Mouse (Mus musculus) erythroid progenitor cell, adult 5-6 weeks (primary cell): Measurements from ENCODE around the gene Fam149b. TPM values are rescaled to one million over a fixed set of nuclear protein-coding genes. Genes with fewer than 3 reads are reported as not detected.

Experiments used
- ATAC-seq: replicated peaks from 2 replicates; pipeline ENCODE4 v1.8.0; 2016; ENCODE audit warnings: moderate number of reproducible peaks, mild to moderate bottlenecking, moderate TSS enrichment, inconsistent platforms; ENCODE audit not compliant: poor library complexity, low FRiP score, severe bottlenecking
- total RNA-seq, 2 experiments: library from RNA; stranded (forward) in 1 of 2; stranded (reverse) in 1 of 2; fragments of 150-400 nt in 1 of 2; fragments of 186-747, 209-891 nt in 1 of 2; gene quantifications; 2 replicates each; pipeline versions ENCODE4 v1.2.3 to v1.2.4; 2015 to 2017; ENCODE audit warnings: low replicate concordance in 2 of 2

Gene Fam149b
- total RNA-seq, 2 experiments from 2014 or later = 13.4 to 17.8 TPM

DNA sequence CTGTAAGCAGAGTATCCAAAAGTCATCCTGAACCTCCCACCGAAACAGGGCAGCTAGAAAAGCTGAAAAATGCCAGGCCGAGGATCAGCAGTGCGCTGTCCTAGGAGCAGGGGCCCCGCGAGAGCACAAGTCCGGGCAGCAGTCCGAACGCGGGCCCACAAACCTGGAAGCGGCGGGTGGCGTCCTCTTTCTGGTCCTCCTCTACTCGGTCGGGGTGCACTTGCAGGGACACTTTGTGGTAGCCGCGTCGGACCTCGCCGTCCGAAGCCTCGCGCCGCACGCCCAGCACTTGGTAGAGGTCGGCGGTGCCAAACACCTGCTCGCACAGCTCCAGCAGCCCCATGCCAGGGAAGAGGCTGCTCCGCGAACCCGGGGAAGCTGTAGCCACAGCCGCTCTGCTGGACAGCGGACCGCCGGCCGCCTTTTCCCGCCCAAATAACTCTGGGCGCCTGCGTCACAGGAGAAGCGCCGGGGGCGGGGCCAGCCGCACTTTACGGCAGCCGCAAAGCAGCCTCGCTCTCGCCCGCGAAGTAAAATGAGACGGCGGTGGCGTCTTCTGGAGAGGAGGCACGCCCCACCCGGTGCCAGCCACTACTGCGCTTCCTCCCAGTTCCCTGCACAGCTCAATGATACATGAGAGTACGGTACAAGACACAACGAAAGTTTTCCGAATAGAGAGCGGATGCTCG, 40.6 kb downstream of the Fam149b start, which contains the start of gene Dnajc9:
TSS of gene Dnajc9 (minus strand) at position 470 of the 689 bp plus-strand sequence.
- ATAC-seq = peak; percentile 73

GRCm38 (mm10) chr14:20389446-20390079, 41.6 kb downstream of the Fam149b start:
- ATAC-seq = no peak

DNA sequence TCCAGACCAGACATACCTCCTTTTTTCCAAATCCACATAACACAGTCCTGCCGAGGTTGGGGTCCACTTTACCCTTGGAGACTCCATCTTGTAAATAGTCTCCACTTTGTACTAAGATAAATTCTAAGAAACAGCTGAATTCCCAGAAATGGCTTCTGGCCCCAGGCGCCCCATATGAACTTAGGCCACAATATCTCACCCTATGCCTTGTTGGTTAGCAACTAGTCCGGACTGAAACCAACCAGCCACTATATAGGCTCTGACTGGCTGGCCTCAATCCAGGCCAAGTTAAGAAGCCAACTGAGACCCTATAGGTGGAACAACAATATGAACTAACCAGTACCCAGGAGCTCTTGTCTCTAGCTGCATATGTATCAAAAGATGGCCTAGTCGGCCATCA, 44.4 kb downstream of the Fam149b start:
- ATAC-seq = no peak

DNA sequence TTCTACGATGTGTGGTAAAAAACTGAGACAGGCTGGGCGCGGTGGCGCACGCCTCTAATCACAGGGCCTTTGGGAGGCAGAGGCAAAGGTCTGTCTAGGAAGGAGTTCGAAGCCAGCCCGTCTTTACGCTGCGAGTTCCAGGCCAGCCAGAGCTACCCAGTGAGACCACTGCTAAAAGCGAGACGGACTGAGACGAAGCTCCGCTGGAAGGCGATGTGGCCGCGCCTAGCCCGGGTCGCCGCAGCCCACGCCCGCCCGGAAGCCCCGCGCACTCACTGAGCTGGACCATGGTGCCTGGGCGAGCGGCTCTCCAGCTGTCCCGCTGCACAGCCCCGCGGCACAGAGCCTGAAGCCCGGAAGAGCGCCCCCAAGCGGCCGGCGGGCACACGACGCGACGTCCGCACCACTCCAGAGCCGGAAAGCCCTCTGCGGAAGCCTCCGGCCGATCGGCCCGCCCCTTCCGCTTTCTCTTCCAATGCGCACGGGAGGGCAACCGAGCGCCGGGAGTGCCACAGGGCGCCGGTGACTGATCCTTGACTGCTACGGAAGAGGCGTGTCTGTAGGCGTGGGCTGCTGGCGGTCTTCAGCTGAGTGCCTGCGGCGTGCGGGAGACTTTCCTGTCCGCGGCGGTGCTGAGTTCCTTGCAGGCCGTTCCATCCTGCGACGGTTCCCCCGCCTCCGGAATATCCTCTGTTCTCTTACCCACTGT, 45.4 kb downstream of the Fam149b start, which contains the start of gene Mrps16:
TSS of gene Mrps16 (minus strand) at position 430 of the 709 bp plus-strand sequence.
- peak; percentile 94 for ATAC-seq

- no peak for ATAC-seq
These were observed 49.3 kb downstream of the Fam149b start for GRCm38 (mm10) chr14:20397220-20397619.

GRCm38 (mm10) chr14:20398864-20399263, 50.9 kb downstream of the Fam149b start:
- ATAC-seq = no peak

DNA sequence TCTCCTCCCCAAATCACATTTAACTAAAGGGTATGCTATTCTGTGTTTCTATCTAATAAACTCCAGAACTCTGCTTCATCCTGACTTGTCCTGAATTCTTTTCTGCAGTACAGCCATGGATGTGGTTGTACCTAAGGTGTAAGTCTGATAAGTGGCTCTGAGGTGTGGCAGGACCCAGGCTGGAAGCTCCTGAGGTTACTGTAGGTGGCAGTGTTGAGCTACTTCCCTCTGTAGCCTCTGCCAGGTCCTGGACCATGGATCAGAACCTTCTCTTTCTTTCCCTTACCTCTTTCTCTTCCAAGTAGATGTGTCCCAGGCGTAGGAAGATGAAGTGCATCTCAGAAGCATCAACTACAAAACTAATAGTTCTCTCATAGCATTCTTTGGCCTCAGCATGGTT, 52.1 kb downstream of the Fam149b start:
- peak; percentile 86 for ATAC-seq

DNA sequence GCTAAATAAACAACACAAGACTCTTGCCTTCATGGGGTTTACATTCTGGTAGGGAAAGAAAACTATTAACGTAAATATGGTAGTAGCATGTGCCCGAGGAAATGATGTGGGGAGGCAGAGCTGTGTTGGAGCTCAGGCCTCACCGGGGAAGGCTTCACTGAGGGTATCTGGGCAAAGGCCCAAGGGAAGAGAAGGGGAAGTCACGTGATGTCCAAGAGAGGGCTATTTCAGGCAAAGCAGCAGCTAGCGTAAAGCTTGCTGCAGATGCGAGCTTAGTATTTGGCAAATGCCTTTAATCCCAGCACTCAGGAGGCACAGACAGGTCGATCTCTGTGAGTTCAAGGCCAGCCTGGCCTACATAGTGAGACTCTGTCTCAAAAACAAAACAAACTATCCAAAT, 74.3 kb downstream of the Fam149b start:
- no peak for ATAC-seq

DNA sequence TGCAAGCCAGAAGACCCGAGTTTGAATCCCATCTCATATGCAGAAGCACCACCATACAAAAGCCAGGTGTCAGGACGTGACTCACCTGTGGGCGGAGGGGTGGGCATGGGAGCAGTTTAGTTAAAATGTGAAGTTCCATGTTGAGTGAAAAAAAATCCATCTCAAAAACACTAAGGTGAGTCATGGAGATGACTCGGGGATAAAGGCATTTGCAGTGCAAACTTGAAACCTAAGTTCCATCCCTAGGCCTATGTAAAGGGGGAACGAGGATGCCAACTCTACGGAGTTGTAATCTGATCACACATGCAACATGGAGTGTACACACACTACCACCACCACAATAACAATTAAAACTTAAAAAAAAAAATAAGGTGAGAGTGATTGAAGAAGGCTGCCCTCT, 75.1 kb downstream of the Fam149b start:
- no peak for ATAC-seq

DNA sequence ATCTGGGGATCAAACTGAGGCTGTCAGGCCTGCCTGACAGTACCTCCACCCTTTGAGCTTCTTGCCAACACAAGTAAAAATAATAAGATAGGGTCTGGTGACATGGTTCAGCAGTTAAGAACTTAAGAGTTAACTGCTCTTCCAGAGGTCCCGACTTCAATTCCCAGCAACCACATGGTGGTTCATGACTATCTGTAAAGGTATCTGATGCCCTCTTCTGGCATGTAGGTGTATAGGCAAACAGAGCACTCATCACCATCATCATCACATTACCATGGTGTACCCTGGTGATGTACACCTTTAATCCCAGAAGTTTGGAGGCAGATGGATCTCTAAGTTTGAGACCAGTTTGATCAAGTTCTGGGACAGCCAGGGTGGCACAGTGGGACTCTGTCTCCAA, 80.6 kb downstream of the Fam149b start:
- ATAC-seq = no peak

DNA sequence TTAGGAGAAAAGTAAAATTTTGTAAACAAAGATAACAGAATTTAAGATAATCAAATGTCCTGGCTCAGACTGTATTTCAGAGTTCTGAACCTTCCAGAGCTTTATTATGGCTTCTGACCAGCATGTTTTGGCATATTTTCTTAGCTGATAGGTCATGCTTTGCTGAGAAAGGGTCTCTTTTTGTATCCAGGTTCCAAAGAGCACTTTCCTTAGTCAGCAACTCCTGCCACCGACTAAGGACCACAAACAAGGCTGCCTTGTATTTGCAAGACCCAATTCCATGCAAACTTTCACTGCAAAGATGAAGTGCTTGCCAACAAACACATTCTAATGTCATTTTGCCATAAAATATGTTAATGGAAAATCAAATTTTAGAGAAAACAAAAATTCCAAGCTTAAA, 81.9 kb downstream of the Fam149b start:
- ATAC-seq = no peak

DNA sequence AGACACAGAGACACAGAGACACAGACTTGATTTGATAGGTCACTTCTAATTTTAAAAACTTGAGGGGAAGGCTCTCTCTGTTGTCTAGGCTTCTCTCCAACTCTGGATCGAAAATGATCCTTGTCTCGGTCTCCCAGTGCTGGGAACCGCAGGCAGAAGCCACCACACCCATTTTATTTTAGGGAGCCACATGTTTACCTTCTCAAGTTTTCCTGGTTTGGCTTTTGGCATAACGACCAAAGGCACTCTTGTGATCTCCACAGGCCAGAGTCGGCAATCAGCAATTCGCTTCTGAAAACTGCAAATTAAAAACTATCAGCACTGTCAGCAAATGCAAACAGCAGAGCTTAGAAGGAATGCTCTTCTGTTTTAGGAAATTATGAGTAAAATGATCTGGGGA, 83.8 kb downstream of the Fam149b start:
- no peak for ATAC-seq

GRCm38 (mm10) chr14:20432420-20432819, 84.5 kb downstream of the Fam149b start:
- ATAC-seq = no peak

Other genes with a start within 250 kb of the Fam149b start
- gene Saysd1, start 209.6 kb upstream of the Fam149b start, total RNA-seq (2015; ENCODE audit: low replicate concordance) = 0.42 and 1.4 TPM in 2 replicates
- gene Saysd1, start 209.6 kb upstream of the Fam149b start, total RNA-seq (2017; ENCODE audit: low replicate concordance) = not detected in 2 replicates
- 2.2 and 3.4 TPM in 2 replicates for gene Kcnk5, start 166.4 kb upstream of the Fam149b start, total RNA-seq (2015; ENCODE audit: low replicate concordance)
- gene Kcnk5, start 166.4 kb upstream of the Fam149b start, total RNA-seq (2017; ENCODE audit: low replicate concordance) = 2.4 and 3.6 TPM in 2 replicates
- gene Kcnk16, start 79.0 kb upstream of the Fam149b start, total RNA-seq (2015; ENCODE audit: low replicate concordance) = not detected in 2 replicates
- not detected in 2 replicates for gene Kcnk16, start 79.0 kb upstream of the Fam149b start, total RNA-seq (2017; ENCODE audit: low replicate concordance)
- 1.8 and 5.0 TPM in 2 replicates for gene Nudt13, start 53.5 kb upstream of the Fam149b start, total RNA-seq (2015; ENCODE audit: low replicate concordance)
- gene Nudt13, start 53.5 kb upstream of the Fam149b start, total RNA-seq (2017; ENCODE audit: low replicate concordance) = 3.9 and 15.0 TPM in 2 replicates
- 13.7 and 15.1 TPM in 2 replicates for gene Ecd, start within 50 bp of the Fam149b start, total RNA-seq (2015; ENCODE audit: low replicate concordance)
- 13.1 and 23.3 TPM in 2 replicates for gene Ecd, start within 50 bp of the Fam149b start, total RNA-seq (2017; ENCODE audit: low replicate concordance)
- gene Dnajc9, start 40.7 kb downstream of the Fam149b start, total RNA-seq (2015; ENCODE audit: low replicate concordance) = 86.9 and 96.0 TPM in 2 replicates
- gene Dnajc9, start 40.7 kb downstream of the Fam149b start, total RNA-seq (2017; ENCODE audit: low replicate concordance) = 210 and 262 TPM in 2 replicates
- gene Mrps16, start 45.5 kb downstream of the Fam149b start, total RNA-seq (2015; ENCODE audit: low replicate concordance) = 9.2 and 20.2 TPM in 2 replicates
- gene Mrps16, start 45.5 kb downstream of the Fam149b start, total RNA-seq (2017; ENCODE audit: low replicate concordance) = 6.9 and 15.9 TPM in 2 replicates
- gene Cfap70, start 104.1 kb downstream of the Fam149b start, total RNA-seq (2015; ENCODE audit: low replicate concordance) = not detected in 2 replicates
- not detected in 2 replicates for gene Cfap70, start 104.1 kb downstream of the Fam149b start, total RNA-seq (2017; ENCODE audit: low replicate concordance)
- gene Anxa7, start 132.0 kb downstream of the Fam149b start, total RNA-seq (2015; ENCODE audit: low replicate concordance) = 59.9 and 88.3 TPM in 2 replicates
- gene Anxa7, start 132.0 kb downstream of the Fam149b start, total RNA-seq (2017; ENCODE audit: low replicate concordance) = 60.6 and 79.3 TPM in 2 replicates
- gene Mss51, start 148.7 kb downstream of the Fam149b start, total RNA-seq (2015; ENCODE audit: low replicate concordance) = 8.0 and 20.2 TPM in 2 replicates
- gene Mss51, start 148.7 kb downstream of the Fam149b start, total RNA-seq (2017; ENCODE audit: low replicate concordance) = 5.6 and 15.4 TPM in 2 replicates
- 246 and 256 TPM in 2 replicates for gene Ppp3cb, start 198.4 kb downstream of the Fam149b start, total RNA-seq (2015; ENCODE audit: low replicate concordance)
- 136 and 181 TPM in 2 replicates for gene Ppp3cb, start 198.4 kb downstream of the Fam149b start, total RNA-seq (2017; ENCODE audit: low replicate concordance)